Mouse (Mus musculus) T-helper 1 cell (primary cell): ENCODE measurements at regions not wholly inside any gene's neighbourhood (a gene's known extent, or its start where the extent isn't known, plus 50 kb on each side); places are given as distances from the start of the nearest gene placed in this dataset.

ENCODE experiments used
- in situ Hi-C: fragments of 300-600 bp; cut with MboI, MseI; formaldehyde crosslinking; loops from one replicate; pipeline ENCODE4 v1.15.1; 2025; ENCODE audit warnings: high pct_unique_total_duplicates

DNA sequence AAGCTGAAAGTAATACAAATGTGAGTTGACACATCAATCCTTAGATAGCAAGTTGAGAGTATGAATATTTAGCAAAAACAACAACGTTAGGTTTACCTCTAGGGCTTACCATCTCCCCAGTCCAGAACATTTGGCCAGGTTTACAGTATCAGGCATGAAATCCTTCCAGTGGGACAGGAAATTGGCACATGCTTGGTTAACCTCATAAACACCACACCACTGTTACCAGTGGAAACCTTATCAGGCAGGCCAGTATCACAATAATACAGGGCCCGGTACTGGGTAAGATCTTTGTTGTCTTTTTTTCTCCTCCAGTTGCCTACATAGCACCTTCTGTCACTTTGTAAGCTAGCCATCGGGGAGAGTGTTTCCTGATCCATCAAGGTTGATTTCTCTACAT, 101.7 kb upstream of the Slc13a1 start:
- in situ Hi-C loops: no loop called here

- in situ Hi-C loops: no loop called here
Observed at GRCm38 (mm10) chr6:24263796-24264195, 95.9 kb upstream of the Slc13a1 start.

DNA sequence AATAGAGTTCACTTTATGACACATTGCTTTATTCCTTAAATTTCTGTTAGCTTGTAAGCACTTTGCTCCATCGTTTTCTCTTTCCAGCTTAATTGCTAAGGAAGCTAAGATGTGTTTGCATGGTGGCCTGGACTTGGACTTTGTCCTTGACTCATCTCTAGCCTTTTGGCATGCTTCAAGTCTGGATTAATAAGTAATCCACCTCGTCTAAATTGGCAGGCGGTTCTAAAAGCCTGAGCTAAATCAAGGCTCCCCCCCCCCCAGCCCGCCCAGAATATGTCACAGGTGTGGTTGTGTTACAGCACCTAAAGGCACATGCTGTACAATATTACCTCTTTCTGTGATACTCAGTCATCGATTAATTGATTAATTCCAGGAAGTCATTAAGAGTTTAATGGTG, 94.7 kb upstream of the Slc13a1 start:
- in situ Hi-C loops: no loop called here

GRCm38 (mm10) chr6:24245591-24245990, 77.7 kb upstream of the Slc13a1 start:
- in situ Hi-C loops: no loop called here

GRCm38 (mm10) chr6:24238541-24238940, 70.6 kb upstream of the Slc13a1 start:
- in situ Hi-C loops: no loop called here

DNA sequence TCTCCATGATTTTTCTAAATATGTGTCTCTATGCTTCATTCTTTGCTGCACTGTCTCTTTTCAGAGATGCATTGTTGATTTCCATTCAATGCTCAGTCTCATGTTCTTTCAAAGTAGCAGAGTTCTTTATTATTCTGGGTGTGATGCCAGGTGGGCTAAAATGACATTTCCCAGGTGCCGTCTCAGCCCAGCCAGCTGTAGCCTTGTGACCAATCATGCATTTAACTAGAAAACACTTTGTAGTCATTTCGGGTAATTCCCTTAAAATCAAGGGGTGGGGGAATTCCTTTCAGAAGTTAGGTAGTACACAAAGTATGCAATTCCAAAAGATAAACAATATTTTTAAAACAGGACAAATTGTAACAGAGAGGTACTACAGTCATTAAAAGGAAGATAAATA, 70.2 kb upstream of the Slc13a1 start:
- in situ Hi-C loops: no loop called here

GRCm38 (mm10) chr6:24233626-24234025, 65.7 kb upstream of the Slc13a1 start:
- in situ Hi-C loops: no loop called here

DNA sequence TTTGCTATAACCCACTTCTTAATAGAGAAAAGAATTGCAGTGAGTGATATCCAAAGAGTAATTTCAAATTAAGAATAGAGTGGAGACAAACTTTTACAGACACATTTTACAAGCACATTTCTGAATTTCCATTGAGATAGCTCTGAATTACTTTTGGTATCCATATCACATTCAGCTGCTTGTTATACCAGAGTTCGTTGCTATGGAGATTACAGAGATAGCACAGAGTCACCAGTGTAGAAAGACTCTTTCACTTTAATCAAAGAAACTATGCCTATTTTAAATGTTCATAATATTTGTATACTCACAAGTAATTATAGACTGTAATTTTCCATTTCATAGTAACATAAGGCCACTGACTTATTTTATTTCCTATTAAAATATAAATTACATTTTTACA, 52.7 kb upstream of the Slc13a1 start:
- in situ Hi-C loops: no loop called here

DNA sequence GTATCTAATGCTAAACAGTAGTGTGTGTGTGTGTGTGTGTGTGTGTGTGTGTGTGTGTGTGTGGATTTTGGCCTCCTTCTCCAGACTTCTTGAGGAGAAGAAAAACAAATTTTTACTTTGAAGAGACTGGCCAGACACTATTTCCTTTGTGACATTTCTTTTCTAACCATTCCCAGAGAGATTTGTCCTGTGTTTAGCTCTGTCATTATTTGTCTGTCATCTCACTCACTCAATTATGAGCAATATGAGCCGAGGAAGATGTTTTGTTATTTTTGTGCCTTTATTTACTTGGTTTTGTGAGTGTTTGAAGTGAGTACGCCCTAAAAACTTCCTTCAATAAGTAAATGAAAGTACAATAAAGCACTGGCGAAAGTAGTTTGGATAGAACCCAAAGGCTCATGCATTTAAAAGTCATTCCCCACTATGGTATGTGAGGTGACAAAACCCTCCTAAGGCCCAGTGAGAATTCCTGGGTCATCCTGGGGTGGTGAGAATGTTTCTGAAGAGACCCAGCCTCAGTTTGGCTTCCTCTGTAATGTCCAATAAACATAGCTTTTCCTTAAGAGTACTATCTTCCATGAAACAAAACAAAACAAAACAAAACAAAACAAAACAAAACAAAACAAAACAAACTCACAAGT, 52.1 kb upstream of the Slc13a1 start:
- in situ Hi-C loops: no loop called here
